Mouse (Mus musculus) liver, embryonic 12.5 days (tissue): ENCODE data around the gene Stag1. TPM values are rescaled to one million over a fixed set of nuclear protein-coding genes. Genes with fewer than 3 reads are reported as not detected.

Experiments
- ATAC-seq: fragments of 200-750 bp; cut with Nextera tagmentation; 2 replicates; pipeline ENCODE4 v1.8.0; 2017; ENCODE audit warnings: moderate number of reproducible peaks, mild to moderate bottlenecking, moderate library complexity
- H3K27ac ChIP-seq: fragments of 300-500 bp; sonication (generic); 2 replicates; pipeline ENCODE4 v1.5.1; 2016; ENCODE audit warnings: mild to moderate bottlenecking
- H3K27me3 ChIP-seq: fragments of 300-500 bp; sonication (generic); replicated peaks from 2 replicates; pipeline ENCODE4 v1.6.1; 2016; ENCODE audit warnings: mild to moderate bottlenecking, moderate library complexity
- H3K36me3 ChIP-seq: fragments of 300-500 bp; sonication (generic); 2 replicates; pipeline ENCODE4 v1.6.1; 2016; ENCODE audit warnings: mild to moderate bottlenecking, moderate library complexity
- H3K4me1 ChIP-seq: fragments of 300-500 bp; sonication (generic); 2 replicates; pipeline ENCODE4 v1.6.1; 2016
- H3K4me2 ChIP-seq: fragments of 300-500 bp; sonication (generic); 2 replicates; pipeline ENCODE4 v1.6.1; 2016; ENCODE audit warnings: mild to moderate bottlenecking, moderate library complexity
- H3K4me3 ChIP-seq: fragments of 300-500 bp; sonication (generic); 2 replicates; pipeline ENCODE4 v1.5.1; 2016; ENCODE audit warnings: mild to moderate bottlenecking, moderate library complexity
- H3K9ac ChIP-seq: fragments of 300-500 bp; sonication (generic); 2 replicates; pipeline ENCODE4 v1.6.1; 2016; ENCODE audit warnings: mild to moderate bottlenecking, moderate library complexity
- H3K9me3 ChIP-seq: fragments of 300-500 bp; sonication (generic); replicated peaks from 2 replicates; pipeline ENCODE4 v1.6.1; 2016; ENCODE audit warnings: mild to moderate bottlenecking, moderate library complexity
- WGBS: fragments of 180-500 bp; shearing (Covaris S2); methylation state at CpG from one replicate; pipeline ENCODE4 v1.1.7; 2016; ENCODE audit not compliant: insufficient replicate concordance; 5-methylcytosine and 5-hydroxymethylcytosine counted together
- polyA plus RNA-seq: library from polyadenylated mRNA; unstranded; fragments of >200 nt; fragmentation: Nextera tagmentation; extraction: Ambion mirVana; gene quantifications from 2 replicates; pipeline ENCODE4 v1.2.1, GENCODE M21; 2016

Stag1 gene
- polyA plus RNA-seq, result 30.0 TPM in 2 replicates

GRCm38 (mm10) chr9:100597546-100597945, at the start of gene Stag1:
TSS of gene Stag1 (plus strand) at chr9:100597798.
- ATAC-seq, result no peak
- Histone ChIP-seq H3K36me3 (no peaks in the 10 kb centered on the region), H3K27ac (no peak within 1 kb of the TSS), H3K27me3 (no peaks in the 10 kb centered on the region), H3K4me1 (no peaks in the 10 kb centered on the region), H3K4me3 (no peak within 1 kb of the TSS), H3K9me3 (no peaks in the 10 kb centered on the region), H3K9ac (no peak within 1 kb of the TSS), H3K4me2 (no peak within 1 kb of the TSS)
- 76% methylated on average over 8 of the region's 8 CpGs for WGBS

- Histone ChIP-seq H3K27me3 (no peaks in the 10 kb centered on the region), H3K4me1 (peaks cover 25% of the 10 kb centered on the region), H3K9ac (no peak overlapping the region), H3K4me2 (no peak overlapping the region), H3K27ac (no peak overlapping the region), H3K9me3 (peaks cover 6% of the 10 kb centered on the region), H3K4me3 (no peak overlapping the region), H3K36me3 (peaks cover 7% of the 10 kb centered on the region)
- WGBS, result 78% methylated on average over 2 of the region's 2 CpGs
- no peak for ATAC-seq
Measured at GRCm38 (mm10) chr9:100548313-100548712, 49.3 kb upstream of the Stag1 start.

- no peak overlapping the region for H3K27ac ChIP-seq
- no peaks in the 10 kb centered on the region for H3K9me3 ChIP-seq
- H3K27me3 ChIP-seq, result no peaks in the 10 kb centered on the region
- H3K4me3 ChIP-seq, result no peak overlapping the region
- no peak overlapping the region for H3K9ac ChIP-seq
- no peak overlapping the region for H3K4me2 ChIP-seq
- H3K4me1 ChIP-seq, result no peaks in the 10 kb centered on the region
- no peaks in the 10 kb centered on the region for H3K36me3 ChIP-seq
- ATAC-seq, result no peak
- 60% methylated on average over 5 of the region's 5 CpGs for WGBS
Measured at GRCm38 (mm10) chr9:100555686-100556085, 41.9 kb upstream of the Stag1 start.

GRCm38 (mm10) chr9:100558023-100558573, 39.5 kb upstream of the Stag1 start:
- Histone ChIP-seq H3K4me1 (no peaks in the 10 kb centered on the region), H3K4me2 (no peak overlapping the region), H3K27me3 (no peaks in the 10 kb centered on the region), H3K36me3 (no peaks in the 10 kb centered on the region), H3K27ac (no peak overlapping the region), H3K4me3 (no peak overlapping the region), H3K9ac (no peak overlapping the region), H3K9me3 (no peaks in the 10 kb centered on the region)
- 71% methylated on average over 4 of the region's 4 CpGs for WGBS
- no peak for ATAC-seq

- Histone ChIP-seq H3K27ac (no peak overlapping the region), H3K9ac (no peak overlapping the region), H3K4me1 (no peaks in the 10 kb centered on the region), H3K4me3 (no peak overlapping the region), H3K9me3 (no peaks in the 10 kb centered on the region), H3K27me3 (no peaks in the 10 kb centered on the region), H3K4me2 (no peak overlapping the region), H3K36me3 (no peaks in the 10 kb centered on the region)
- ATAC-seq, result no peak
Measured at GRCm38 (mm10) chr9:100558991-100559390, 38.6 kb upstream of the Stag1 start.

GRCm38 (mm10) chr9:100560251-100560890, 37.2 kb upstream of the Stag1 start:
- H3K9ac ChIP-seq, result no peak overlapping the region
- H3K4me1 ChIP-seq, result no peaks in the 10 kb centered on the region
- H3K27ac ChIP-seq, result no peak overlapping the region
- ATAC-seq, result no peak
- no peak overlapping the region for H3K4me3 ChIP-seq
- WGBS, result 76% methylated on average over 10 of the region's 10 CpGs
- H3K9me3 ChIP-seq, result no peaks in the 10 kb centered on the region
- no peak overlapping the region for H3K4me2 ChIP-seq
- no peaks in the 10 kb centered on the region for H3K27me3 ChIP-seq
- H3K36me3 ChIP-seq, result no peaks in the 10 kb centered on the region

GRCm38 (mm10) chr9:100569798-100570625, 27.6 kb upstream of the Stag1 start:
- H3K27me3 ChIP-seq, result peaks cover 40% of the 10 kb centered on the region

GRCm38 (mm10) chr9:100570626-100571233, 26.9 kb upstream of the Stag1 start, which contains the start of gene Slc35g2:
TSS of gene Slc35g2 (minus strand) at chr9:100571090.
- WGBS, result under 1% methylated on average over 55 of the region's 55 CpGs
- Histone ChIP-seq H3K4me1 (peaks cover 9% of the 10 kb centered on the region; the same call in 1 of the 2 replicates), H3K27ac (no peak within 1 kb of the TSS), H3K4me3 (peak within 1 kb of the TSS; percentile 59), H3K27me3 (peaks cover 40% of the 10 kb centered on the region), H3K4me2 (peak within 1 kb of the TSS; percentile 76), H3K9me3 (no peaks in the 10 kb centered on the region), H3K9ac (peak within 1 kb of the TSS; percentile 51), H3K36me3 (no peaks in the 10 kb centered on the region)
- ATAC-seq, result peak; percentile 40; the same call in 1 of the 2 replicates

More at GRCm38 (mm10) chr9:100569798-100570625, 27.6 kb upstream of the Stag1 start:
- peak; percentile 40; the same call in 1 of the 2 replicates for ATAC-seq
- Histone ChIP-seq H3K36me3 (no peaks in the 10 kb centered on the region), H3K27ac (no peak overlapping the region), H3K4me1 (peaks cover 9% of the 10 kb centered on the region; the same call in 1 of the 2 replicates), H3K4me2 (peak overlapping the region; percentile 76), H3K4me3 (peak overlapping the region; percentile 59), H3K9ac (peak overlapping the region; percentile 51; the same call in 1 of the 2 replicates), H3K9me3 (no peaks in the 10 kb centered on the region)
- WGBS, result 6% methylated on average over 32 of the region's 32 CpGs

GRCm38 (mm10) chr9:100571511-100571910, 26.1 kb upstream of the Stag1 start:
- Histone ChIP-seq H3K4me3 (no peak overlapping the region), H3K9ac (no peak overlapping the region), H3K4me2 (peak overlapping the region; percentile 76), H3K27ac (no peak overlapping the region), H3K9me3 (no peaks in the 10 kb centered on the region), H3K4me1 (peaks cover 9% of the 10 kb centered on the region; the same call in 1 of the 2 replicates), H3K36me3 (no peaks in the 10 kb centered on the region), H3K27me3 (peaks cover 40% of the 10 kb centered on the region)
- 64% methylated on average over 1 of the region's 1 CpGs for WGBS
- no peak for ATAC-seq

GRCm38 (mm10) chr9:100573300-100573699, 24.3 kb upstream of the Stag1 start:
- Histone ChIP-seq H3K4me2 (no peak overlapping the region), H3K9me3 (no peaks in the 10 kb centered on the region), H3K4me1 (peaks cover 9% of the 10 kb centered on the region; the same call in 1 of the 2 replicates), H3K36me3 (no peaks in the 10 kb centered on the region), H3K27ac (no peak overlapping the region), H3K9ac (no peak overlapping the region), H3K4me3 (no peak overlapping the region), H3K27me3 (peaks cover 40% of the 10 kb centered on the region)
- WGBS, result 60% methylated on average over 2 of the region's 2 CpGs
- no peak for ATAC-seq

- Histone ChIP-seq H3K4me2 (no peak overlapping the region), H3K27ac (no peak overlapping the region), H3K4me1 (peaks cover 9% of the 10 kb centered on the region; the same call in 1 of the 2 replicates), H3K9ac (no peak overlapping the region), H3K36me3 (no peaks in the 10 kb centered on the region), H3K4me3 (no peak overlapping the region), H3K9me3 (no peaks in the 10 kb centered on the region), H3K27me3 (peaks cover 36% of the 10 kb centered on the region)
- ATAC-seq, result no peak
- 46% methylated on average over 5 of the region's 5 CpGs for WGBS
Measured at GRCm38 (mm10) chr9:100573942-100574341, 23.7 kb upstream of the Stag1 start.
